Mouse (Mus musculus) C2C12 (cell line): ENCODE data around the gene Gm9376.

Experiments
- CTCF ChIP-seq: IDR thresholded peaks from one replicate; pipeline ENCODE4 v1.5.1; 2011; ENCODE audit not compliant: control insufficient read depth, insufficient read depth, insufficient read length
- FOSL1 ChIP-seq: IDR thresholded peaks from one replicate; pipeline ENCODE4 v1.8.0; 2011; ENCODE audit warnings: mild to moderate bottlenecking, low read length; ENCODE audit not compliant: poor library complexity, insufficient read depth, severe bottlenecking
- MAX ChIP-seq: IDR thresholded peaks from one replicate; pipeline ENCODE4 v1.6.1; 2011; ENCODE audit warnings: mild to moderate bottlenecking, control low read depth
- MYOD1 ChIP-seq: IDR thresholded peaks from one replicate; pipeline ENCODE4 v1.6.1; 2011; ENCODE audit warnings: low read depth; ENCODE audit not compliant: control insufficient read depth, insufficient read length

DNA sequence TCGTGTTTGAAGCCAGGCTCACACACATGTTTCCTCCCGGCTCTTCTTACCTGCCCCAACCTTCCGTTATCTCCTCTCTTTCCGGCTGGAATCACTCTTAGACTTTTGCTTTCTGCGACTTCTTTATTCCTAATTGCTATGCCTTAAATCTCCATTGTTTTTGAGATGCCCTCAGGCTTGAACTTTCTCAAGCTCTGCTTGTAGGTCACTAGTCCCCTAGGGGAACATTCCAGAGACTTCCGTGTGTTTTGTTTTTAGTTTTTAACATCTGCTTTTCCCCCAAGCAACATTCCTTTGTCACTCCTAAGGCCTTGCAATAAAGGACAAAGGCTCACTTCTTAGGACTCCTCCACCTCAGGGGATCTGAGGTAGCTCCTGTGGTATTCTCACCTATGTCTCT, 13.4 kb upstream of the Gm9376 start:
- no peak for TF ChIP-seq CTCF
- TF ChIP-seq MYOD1, result no peak
- no peak for TF ChIP-seq FOSL1
- TF ChIP-seq MAX, result no peak
